Mouse (Mus musculus) urinary bladder, postnatal 10 days (tissue): Measurements from ENCODE around the gene Plekha1.

ENCODE experiments used
- DNase-seq: peaks from one replicate; pipeline ENCODE4 v3.0.0; 2022; ENCODE audit warnings: low spot score

Gene Plekha1

DNA sequence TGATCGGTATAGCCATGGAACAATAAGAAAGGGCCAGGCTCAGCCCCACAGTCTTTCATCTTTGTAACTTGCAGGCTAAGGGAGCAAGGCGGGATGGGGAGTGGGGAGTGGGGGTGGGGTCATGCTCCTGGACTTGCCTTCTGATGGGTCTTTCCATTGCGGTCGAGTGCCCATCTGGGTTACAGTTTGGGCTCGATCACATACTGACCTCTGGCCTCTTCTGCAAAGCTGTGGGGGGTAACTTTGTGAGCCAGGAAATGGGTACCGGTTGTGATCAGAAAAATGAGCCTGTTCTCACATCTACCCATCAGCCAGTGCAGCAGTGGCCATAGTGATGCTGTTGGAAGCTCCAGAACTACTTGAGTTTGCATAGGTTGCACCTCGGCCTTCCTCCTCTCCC lies 93.0 kb downstream of the Plekha1 start:
- DNase-seq: no peak

DNA sequence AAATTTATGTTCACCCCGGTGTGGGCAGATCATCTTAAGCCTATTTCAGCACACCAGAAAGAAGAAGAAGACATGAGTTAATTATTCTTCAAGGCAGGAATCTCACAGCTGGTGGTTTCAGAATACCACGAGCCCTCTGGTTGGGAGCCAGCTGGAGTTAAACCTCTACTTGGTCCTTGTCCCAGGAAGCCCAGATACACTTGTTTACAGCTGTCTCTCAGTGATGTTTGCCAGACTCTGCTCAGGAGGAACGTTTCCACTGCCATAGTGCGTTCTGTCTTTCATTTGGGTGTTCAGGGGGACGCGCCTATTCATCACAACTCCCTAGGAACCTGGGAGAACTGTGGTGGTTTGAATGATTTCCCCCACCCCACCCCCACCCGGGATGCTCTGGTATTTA lies 94.3 kb downstream of the Plekha1 start:
- DNase-seq: no peak

DNA sequence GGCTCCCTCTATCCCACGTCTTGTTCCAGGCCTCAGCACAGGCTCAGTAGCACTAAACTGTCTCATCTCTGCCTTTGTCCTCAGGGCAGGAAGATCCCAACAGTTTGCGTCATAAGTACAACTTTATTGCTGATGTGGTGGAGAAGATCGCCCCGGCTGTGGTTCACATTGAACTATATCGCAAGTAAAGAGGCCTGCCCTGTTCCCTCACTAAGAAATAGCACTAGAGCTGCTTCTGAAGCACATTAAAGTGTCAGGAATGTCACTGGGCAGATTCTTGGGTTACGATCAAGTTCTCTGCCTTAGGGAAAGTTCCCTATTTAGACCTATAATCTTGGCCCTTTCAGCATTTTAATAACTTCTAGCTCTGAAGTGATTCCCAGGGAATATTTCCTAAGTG lies 95.9 kb downstream of the Plekha1 start:
- DNase-seq: no peak
